Mouse (Mus musculus): ENCODE measurements around the gene Tnxb. TPM values are rescaled to one million over a fixed set of nuclear protein-coding genes. Genes with fewer than 3 reads are reported as not detected.
"Not testable (repeated sequence)": the region's sequence is repeated elsewhere in the genome, so short reads cannot be mapped to it uniquely, and the experiment has no call there.

The Tnxb gene
- polyA plus RNA-seq, 1 experiment from 2014 or later: 1.4 TPM

- Histone ChIP-seq H3K9ac (ENCODE audit: low read depth, low read length) (no peak overlapping the region), H3K27ac (ENCODE audit: low read depth, low read length) (no peak overlapping the region), H3K27me3 (replicated peaks; ENCODE audit: control insufficient read depth, insufficient read depth, low read length) (no peaks in the 10 kb centered on the region), H3K9me3 (ENCODE audit: control insufficient read depth) (no peaks in the 10 kb centered on the region), H3K4me3 (ENCODE audit: low read depth, low read length) (no peak overlapping the region), H3K4me1 (replicated peaks; ENCODE audit: control insufficient read depth, insufficient read depth, low read length) (no peaks in the 10 kb centered on the region), H3K4me2 (replicated peaks; ENCODE audit: low read depth) (no peak overlapping the region), H3K36me3 (ENCODE audit: control insufficient read depth, insufficient read depth) (no peaks in the 10 kb centered on the region)
- TF ChIP-seq CTCF (IDR thresholded peaks at IDR 0.05; ENCODE audit: low read depth): peak; percentile 39
- no peak for ATAC-seq
- 77% methylated on average over 4 of the region's 4 CpGs for WGBS
These were observed 52.7 kb downstream of the Tnxb start for GRCm38 (mm10) chr17:34723066-34723465.

GRCm38 (mm10) chr17:34727887-34728286 is 57.6 kb downstream of the Tnxb start:
- TF ChIP-seq CTCF (IDR thresholded peaks at IDR 0.05; ENCODE audit: low read depth): no peak
- 81% methylated on average over 2 of the region's 2 CpGs for WGBS
- no peak for ATAC-seq

GRCm38 (mm10) chr17:34729155-34729554 is 58.8 kb downstream of the Tnxb start:
- not testable (repeated sequence) for H3K4me1 ChIP-seq (replicated peaks; ENCODE audit: control insufficient read depth, insufficient read depth, low read length); H3K27me3 ChIP-seq (replicated peaks; ENCODE audit: control insufficient read depth, insufficient read depth, low read length); H3K9ac ChIP-seq (ENCODE audit: low read depth, low read length); H3K27ac ChIP-seq (ENCODE audit: low read depth, low read length); H3K4me2 ChIP-seq (replicated peaks; ENCODE audit: low read depth); ATAC-seq; H3K9me3 ChIP-seq (ENCODE audit: control insufficient read depth); H3K4me3 ChIP-seq (ENCODE audit: low read depth, low read length); H3K36me3 ChIP-seq (ENCODE audit: control insufficient read depth, insufficient read depth)
- WGBS: 86% methylated on average over 10 of the region's 11 CpGs

More at GRCm38 (mm10) chr17:34727887-34728286, 57.6 kb downstream of the Tnxb start:
- Histone ChIP-seq H3K27me3 (replicated peaks; ENCODE audit: control insufficient read depth, insufficient read depth, low read length) (no peaks in the 10 kb centered on the region), H3K36me3 (ENCODE audit: control insufficient read depth, insufficient read depth) (no peaks in the 10 kb centered on the region), H3K4me3 (ENCODE audit: low read depth, low read length) (no peak overlapping the region), H3K27ac (ENCODE audit: low read depth, low read length) (no peak overlapping the region), H3K9me3 (ENCODE audit: control insufficient read depth) (no peaks in the 10 kb centered on the region), H3K4me1 (replicated peaks; ENCODE audit: control insufficient read depth, insufficient read depth, low read length) (no peaks in the 10 kb centered on the region), H3K4me2 (replicated peaks; ENCODE audit: low read depth) (no peak overlapping the region), H3K9ac (ENCODE audit: low read depth, low read length) (no peak overlapping the region)

- not testable (repeated sequence) for H3K9me3 ChIP-seq (ENCODE audit: control insufficient read depth); H3K4me2 ChIP-seq (replicated peaks; ENCODE audit: low read depth); H3K36me3 ChIP-seq (ENCODE audit: control insufficient read depth, insufficient read depth); H3K4me1 ChIP-seq (replicated peaks; ENCODE audit: control insufficient read depth, insufficient read depth, low read length); H3K9ac ChIP-seq (ENCODE audit: low read depth, low read length); H3K27me3 ChIP-seq (replicated peaks; ENCODE audit: control insufficient read depth, insufficient read depth, low read length); H3K4me3 ChIP-seq (ENCODE audit: low read depth, low read length); H3K27ac ChIP-seq (ENCODE audit: low read depth, low read length)
- WGBS: 78% methylated on average over 11 of the region's 12 CpGs
- ATAC-seq: 0 out of 2 replicates have a peak, but pooled peaks have one; percentile 23
These were observed 59.6 kb downstream of the Tnxb start for GRCm38 (mm10) chr17:34729779-34730553.

- ATAC-seq; H3K9ac ChIP-seq (ENCODE audit: low read depth, low read length); H3K4me3 ChIP-seq (ENCODE audit: low read depth, low read length); H3K27me3 ChIP-seq (replicated peaks; ENCODE audit: control insufficient read depth, insufficient read depth, low read length); H3K36me3 ChIP-seq (ENCODE audit: control insufficient read depth, insufficient read depth); H3K4me2 ChIP-seq (replicated peaks; ENCODE audit: low read depth); H3K9me3 ChIP-seq (ENCODE audit: control insufficient read depth); H3K27ac ChIP-seq (ENCODE audit: low read depth, low read length); H3K4me1 ChIP-seq (replicated peaks; ENCODE audit: control insufficient read depth, insufficient read depth, low read length): not testable (repeated sequence)
- 85% methylated on average over 5 of the region's 5 CpGs for WGBS
These were observed 67.1 kb downstream of the Tnxb start for GRCm38 (mm10) chr17:34737466-34737865.

GRCm38 (mm10) chr17:34739708-34740107 is 69.4 kb downstream of the Tnxb start:
- 84% methylated on average over 7 of the region's 7 CpGs for WGBS
- not testable (repeated sequence) for H3K4me1 ChIP-seq (replicated peaks; ENCODE audit: control insufficient read depth, insufficient read depth, low read length); H3K27me3 ChIP-seq (replicated peaks; ENCODE audit: control insufficient read depth, insufficient read depth, low read length); H3K27ac ChIP-seq (ENCODE audit: low read depth, low read length); H3K9me3 ChIP-seq (ENCODE audit: control insufficient read depth); H3K4me3 ChIP-seq (ENCODE audit: low read depth, low read length); H3K36me3 ChIP-seq (ENCODE audit: control insufficient read depth, insufficient read depth); H3K4me2 ChIP-seq (replicated peaks; ENCODE audit: low read depth); H3K9ac ChIP-seq (ENCODE audit: low read depth, low read length); ATAC-seq

- TF ChIP-seq CTCF (IDR thresholded peaks at IDR 0.05; ENCODE audit: low read depth): no peak
- no peaks in the 10 kb centered on the region for H3K36me3 ChIP-seq (ENCODE audit: control insufficient read depth, insufficient read depth)
- no peak overlapping the region for H3K4me2 ChIP-seq (replicated peaks; ENCODE audit: low read depth)
- H3K4me3 ChIP-seq (ENCODE audit: low read depth, low read length): no peak overlapping the region
- H3K9ac ChIP-seq (ENCODE audit: low read depth, low read length): no peak overlapping the region
- H3K9me3 ChIP-seq (ENCODE audit: control insufficient read depth): no peaks in the 10 kb centered on the region
- no peak overlapping the region for H3K27ac ChIP-seq (ENCODE audit: low read depth, low read length)
- H3K4me1 ChIP-seq (replicated peaks; ENCODE audit: control insufficient read depth, insufficient read depth, low read length): no peaks in the 10 kb centered on the region
- WGBS: 62% methylated on average over 4 of the region's 4 CpGs
- no peak for ATAC-seq
- H3K27me3 ChIP-seq (replicated peaks; ENCODE audit: control insufficient read depth, insufficient read depth, low read length): no peaks in the 10 kb centered on the region
These were observed 69.9 kb downstream of the Tnxb start for GRCm38 (mm10) chr17:34740280-34740679.
